24 mouse cellular contexts compared by ENCODE assay signal in the genomic region with DNA sequence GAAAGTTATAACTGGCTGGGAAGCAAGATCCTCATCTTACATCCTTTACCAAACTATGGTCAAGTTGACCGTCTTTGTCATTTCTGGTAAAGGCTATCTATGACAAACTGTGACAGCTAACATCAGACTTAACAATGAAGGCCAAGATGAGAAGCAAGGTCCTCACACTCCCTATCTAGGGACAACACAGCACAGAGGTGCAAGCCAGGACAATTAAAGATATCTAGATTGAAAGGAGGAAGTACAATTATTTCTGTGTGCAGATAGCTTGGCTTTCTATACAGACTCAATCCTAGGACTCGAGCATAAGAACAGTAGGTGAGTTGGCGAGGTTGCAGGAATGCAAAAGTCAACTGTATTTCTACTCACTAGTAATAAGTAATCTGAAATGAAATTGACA. TPM values are rescaled to one million over a fixed set of nuclear protein-coding genes. Genes with fewer than 3 reads are reported as not detected.
DNase-seq lines count a peak whose midpoint lies in the region; ATAC-seq and TF ChIP-seq lines count a peak whose summit lies in the region.
"Had no signal": no experiment of that assay in that cellular context is flagged by ENCODE, and none has a peak within 500 bp of the region (broad histone marks: within the 10 kb centered on the region; RNA-seq: fewer than 3 reads in every experiment).

No protein-coding gene starts in this region.

- H3K27me3 ChIP-seq in G1E (ENCODE audit: insufficient read depth, low read length) (no peaks in the 10 kb centered on the region), MEL (ENCODE audit: control insufficient read depth in 1 of 2, insufficient read depth in 2 of 2, low read length in 2 of 2) (no peaks in the 10 kb centered on the region)
- H3K27me3 ChIP-seq: CH12.LX, Patski had no signal

- peak overlapping the region; percentile 56 for H3K27ac ChIP-seq in MEL (ENCODE audit: control insufficient read depth, low read depth, low read length)

- no peaks in the 10 kb centered on the region for H3K79me2 ChIP-seq in MEL (ENCODE audit: control insufficient read depth, insufficient read depth, low read length, poor library complexity)

- H3K36me3 ChIP-seq in G1E (replicated peaks) (peaks cover 15% of the 10 kb centered on the region), MEL (ENCODE audit: control insufficient read depth in 1 of 2, insufficient read depth in 2 of 2, low read length in 2 of 2) (peaks cover 0 to 22% of the 10 kb centered on the region in 2 experiments; a peak in 2 of 4 replicates)

- TF ChIP-seq EP300 in MEL (IDR thresholded peaks at IDR 0.05; ENCODE audit: low read depth in 1 of 2, low read length in 2 of 2), result peak; percentile 94 to 98

- ATAC-seq in G1E (ENCODE audit: extremely low read depth, insufficient number of reproducible peaks, low FRiP score, poor library complexity, severe bottlenecking), result peak; percentile 58
- 0 out of 2 replicates have a peak, but pooled peaks have one; percentile 15 for ATAC-seq in megakaryocyte-erythroid progenitor cell, adult 5-6 weeks (replicated peaks; ENCODE audit: low FRiP score, low TSS enrichment, poor library complexity, severe bottlenecking)
- ATAC-seq: activated CD4-positive, CD25-positive, alpha-beta regulatory T cell, adult 4 months; CD4-positive, CD25-positive, alpha-beta regulatory T cell, adult 4 months; Patski had no signal

- H3K4me3 ChIP-seq in G1E (ENCODE audit: low read depth, low read length) (no peak overlapping the region), MEL (ENCODE audit: control insufficient read depth in 1 of 2, insufficient read depth in 1 of 2, low read depth in 2 of 2, low read length in 2 of 2) (no peak overlapping the region)

- no peaks in the 10 kb centered on the region for H3K9me3 ChIP-seq in G1E (replicated peaks)
- H3K9me3 ChIP-seq in MEL (replicated peaks; ENCODE audit: insufficient read depth, low read length), result no peaks in the 10 kb centered on the region

- TF ChIP-seq CTCF in G1E (IDR thresholded peaks at IDR 0.05; ENCODE audit: low read depth, low read length) (no peak), MEL (IDR thresholded peaks at IDR 0.05 in 2 of 3, conservative IDR thresholded peaks at IDR 0.05 in 1 of 3; ENCODE audit: control insufficient read depth in 1 of 3, insufficient read depth in 1 of 3, low read depth in 2 of 3, low read length in 3 of 3, poor library complexity in 1 of 3, severe bottlenecking in 1 of 3) (no peak)

- no peak for DNase-seq in G1E (ENCODE audit: low spot score)
- peak; percentile 86 for DNase-seq in MEL (ENCODE audit: low read depth, low spot score)
- DNase-seq in MEL-GATA-1-ER (ENCODE audit: extremely low read depth, low read depth), result peak; percentile 63
- no peak for DNase-seq in ovary, adult 18-20 months (ENCODE audit: low spot score)
- no peak for DNase-seq in frontal cortex, postnatal 10 days (ENCODE audit: low spot score in 2 of 2)
- no peak for DNase-seq in heart, adult 11 months
- no peak for DNase-seq in gastrocnemius, postnatal 36 days
- DNase-seq: adrenal gland, adult 2 months; adrenal gland, adult 8-10 months; adrenal gland, postnatal 10 days; adrenal gland, postnatal 14 days; adrenal gland, postnatal 25 days; adrenal gland, postnatal 36 days; B cell, adult 2 months; cerebellum, adult 11 months; cerebellum, adult 11-12 months; cerebellum, adult 18-20 months; cerebellum, adult 2 months; cerebellum, adult 8-10 months had no signal

- H3K9ac ChIP-seq in MEL (ENCODE audit: control insufficient read depth, low read depth, low read length, poor library complexity, severe bottlenecking), result no peak overlapping the region

- H3K4me1 ChIP-seq in G1E (ENCODE audit: insufficient read depth, low read depth, low read length), result peaks cover 49% of the 10 kb centered on the region
- H3K4me1 ChIP-seq in MEL (ENCODE audit: control insufficient read depth in 1 of 2, insufficient read depth in 2 of 2, low read length in 2 of 2), result peaks cover 20 to 35% of the 10 kb centered on the region in 2 experiments

- intact Hi-C loops in gastrocnemius, postnatal 36 days (cut with DNase I), result loop anchor here (2.0 kb wide), 1 partner anchor 23 kb away; no protein-coding TSS in a partner anchor

- no peak for TF ChIP-seq RAD21 in MEL (IDR thresholded peaks at IDR 0.05; ENCODE audit: low read depth, low read length)

- no peak for TF ChIP-seq POLR2A in MEL (IDR thresholded peaks at IDR 0.05; ENCODE audit: control insufficient read depth in 1 of 2, insufficient read depth in 1 of 2, low read depth in 1 of 2, low read length in 2 of 2, poor library complexity in 1 of 2)

TF ChIP-seq in MEL, 35 proteins besides CTCF, POLR2A, EP300 and RAD21 (continues in another document):
- TF ChIP-seq SMC3 (IDR thresholded peaks at IDR 0.05; ENCODE audit: low read depth, low read length) (peak; percentile 17; the same call in 1 of the 2 replicates), ZNF384 (IDR thresholded peaks at IDR 0.05; ENCODE audit: low read depth, low read length) (0 out of 2 replicates have a peak, but pooled peaks have one; percentile 26), USF1 (IDR thresholded peaks at IDR 0.05; ENCODE audit: low read depth, low read length) (no peak), MXI1 (IDR thresholded peaks at IDR 0.05; ENCODE audit: low read depth, low read length) (peak; percentile 48; the same call in 1 of the 2 replicates), ZC3H11A (IDR thresholded peaks at IDR 0.05; ENCODE audit: low read depth, low read length) (no peak), POLR2AphosphoS5 (IDR thresholded peaks at IDR 0.05; ENCODE audit: borderline replicate concordance, low read depth, low read length) (no peak), CHD2 (IDR thresholded peaks at IDR 0.05; ENCODE audit: low read length) (peak; percentile 28; the same call in 1 of the 2 replicates), CHD1 (IDR thresholded peaks at IDR 0.05; ENCODE audit: low read depth, low read length) (no peak), TBP (IDR thresholded peaks at IDR 0.05; ENCODE audit: low read depth, low read length) (no peak), MAZ (IDR thresholded peaks at IDR 0.05; ENCODE audit: low read depth, low read length) (peak; percentile 51; the same call in 1 of the 2 replicates), MAFK (IDR thresholded peaks at IDR 0.05; ENCODE audit: borderline replicate concordance, low read depth, low read length) (0 out of 2 replicates have a peak, but pooled peaks have one; percentile 41), MYC (IDR thresholded peaks at IDR 0.05; ENCODE audit: low read depth, low read length) (peak; percentile 69; the same call in 1 of the 2 replicates), HCFC1 (IDR thresholded peaks at IDR 0.05; ENCODE audit: low read depth, low read length) (0 out of 2 replicates have a peak, but pooled peaks have one; percentile 20)

RNA-seq across cellular contexts. Expression of gene Pgam2, which starts 2.2 kb away (rescaled TPM):
- 1.6 and 1.8 TPM in 2 replicates for total RNA-seq in G1E (2014; fragmentation: Nextera tagmentation)
- total RNA-seq in G1E (2017), result 0.22 TPM in 1 of 2 replicates, not detected in the other
- polyA plus RNA-seq in G1E (2012), result 1.5 and 2.6 TPM in 2 replicates
- total RNA-seq in MEL (2012; rRNA removed), result 0.33 and 0.58 TPM in 2 replicates
- polyA plus RNA-seq in MEL (2012; ENCODE audit: insufficient read depth in 1 of 2, insufficient read length in 2 of 2, low read depth in 1 of 2, low replicate concordance in 2 of 2, missing spikeins in 1 of 2), result 1 to 10 TPM in 1 of 2 experiments, not detected in 1; 1.8 TPM
- total RNA-seq in megakaryocyte-erythroid progenitor cell, adult 5-6 weeks (2014; fragmentation: Nextera tagmentation), result 0.24 TPM in 1 of 2 replicates, not detected in the other
- total RNA-seq in megakaryocyte-erythroid progenitor cell, adult 5-6 weeks (2017), result not detected in 2 replicates
- total RNA-seq in gastrocnemius, postnatal 36 days (2021), result 1,000 to 10,000 TPM; 3,227 to 4,326 TPM
- total RNA-seq: adrenal gland, adult 2 months; adrenal gland, adult 8-10 months; adrenal gland, postnatal 14 days; adrenal gland, postnatal 25 days; adrenal gland, postnatal 36 days had no signal
- polyA plus RNA-seq: adrenal gland, adult 2 months had no signal

RNA-seq across cellular contexts. Expression of gene Dbnl, which starts 17.4 kb away (rescaled TPM):
- total RNA-seq in G1E (2014; fragmentation: Nextera tagmentation), result 36.4 and 39.3 TPM in 2 replicates
- 89.5 and 107 TPM in 2 replicates for total RNA-seq in G1E (2017)
- 155 and 158 TPM in 2 replicates for polyA plus RNA-seq in G1E (2012)
- total RNA-seq in MEL (2012; rRNA removed), result 73.5 and 76.4 TPM in 2 replicates
- 100 to 1,000 TPM in 1 of 2 experiments, not detected in 1; 149 TPM for polyA plus RNA-seq in MEL (2012; ENCODE audit: insufficient read depth in 1 of 2, insufficient read length in 2 of 2, low read depth in 1 of 2, low replicate concordance in 2 of 2, missing spikeins in 1 of 2)
- 47.1 and 48.7 TPM in 2 replicates for total RNA-seq in megakaryocyte-erythroid progenitor cell, adult 5-6 weeks (2014; fragmentation: Nextera tagmentation)
- 58.7 and 68.5 TPM in 2 replicates for total RNA-seq in megakaryocyte-erythroid progenitor cell, adult 5-6 weeks (2017)
- total RNA-seq in gastrocnemius, postnatal 36 days (2021), result 10 to 100 TPM; 10.7 to 11.2 TPM

RNA-seq across cellular contexts. Expression of gene Polm, which starts 32.1 kb away (rescaled TPM):
- total RNA-seq in G1E (2014; fragmentation: Nextera tagmentation), result 32.1 and 38.3 TPM in 2 replicates
- 15.4 and 16.6 TPM in 2 replicates for total RNA-seq in G1E (2017)
- 38.2 and 48.7 TPM in 2 replicates for polyA plus RNA-seq in G1E (2012)
- 5.4 TPM in 2 replicates for total RNA-seq in MEL (2012; rRNA removed)
- 10 to 100 TPM in 1 of 2 experiments, not detected in 1; 18.3 TPM for polyA plus RNA-seq in MEL (2012; ENCODE audit: insufficient read depth in 1 of 2, insufficient read length in 2 of 2, low read depth in 1 of 2, low replicate concordance in 2 of 2, missing spikeins in 1 of 2)
- total RNA-seq in megakaryocyte-erythroid progenitor cell, adult 5-6 weeks (2014; fragmentation: Nextera tagmentation), result 8.8 and 15.2 TPM in 2 replicates
- 3.6 and 3.9 TPM in 2 replicates for total RNA-seq in megakaryocyte-erythroid progenitor cell, adult 5-6 weeks (2017)
- 1 to 10 TPM; 1.9 to 2.3 TPM for total RNA-seq in gastrocnemius, postnatal 36 days (2021)

RNA-seq across cellular contexts. Expression of gene Urgcp, which starts 43.5 kb away (rescaled TPM):
- total RNA-seq in G1E (2014; fragmentation: Nextera tagmentation) (6.8 and 7.2 TPM in 2 replicates), G1E (2017) (7.9 and 8.2 TPM in 2 replicates), MEL (2012; rRNA removed) (27.8 and 29.2 TPM in 2 replicates)
- polyA plus RNA-seq in G1E (2012) (8.7 and 8.9 TPM in 2 replicates), MEL (2012; ENCODE audit: insufficient read depth in 1 of 2, insufficient read length in 2 of 2, low read depth in 1 of 2, low replicate concordance in 2 of 2, missing spikeins in 1 of 2) (10 to 100 TPM; 19.5 to 34.9 TPM)
- total RNA-seq in megakaryocyte-erythroid progenitor cell, adult 5-6 weeks (2014; fragmentation: Nextera tagmentation), result 6.8 and 12.1 TPM in 2 replicates
- total RNA-seq in megakaryocyte-erythroid progenitor cell, adult 5-6 weeks (2017), result 5.9 and 7.8 TPM in 2 replicates
- 10 to 100 TPM; 39.1 to 40.1 TPM for total RNA-seq in gastrocnemius, postnatal 36 days (2021)

RNA-seq across cellular contexts. Expression of gene Aebp1, which starts 56.0 kb away (rescaled TPM):
- total RNA-seq in G1E (2014; fragmentation: Nextera tagmentation) (not detected in 2 replicates), G1E (2017) (0.17 TPM in 1 of 2 replicates, not detected in the other), MEL (2012; rRNA removed) (not detected in 2 replicates)
- polyA plus RNA-seq in G1E (2012) (not detected in 2 replicates), MEL (2012; ENCODE audit: insufficient read depth in 1 of 2, insufficient read length in 2 of 2, low read depth in 1 of 2, low replicate concordance in 2 of 2, missing spikeins in 1 of 2) (under 1 TPM in 1 of 2 experiments, not detected in 1; 0.10 TPM)
- not detected in 2 replicates for total RNA-seq in megakaryocyte-erythroid progenitor cell, adult 5-6 weeks (2014; fragmentation: Nextera tagmentation)
- not detected in 2 replicates for total RNA-seq in megakaryocyte-erythroid progenitor cell, adult 5-6 weeks (2017)
- 10 to 100 TPM; 28.2 to 55.2 TPM for total RNA-seq in gastrocnemius, postnatal 36 days (2021)

Comparison
In these comparisons a context has a peak if more than half of its experiments do, and no peak if none do; other contexts are left out.
1. DNase-seq: peak in MEL (single experiment) and MEL-GATA-1-ER (single experiment); none in G1E (single experiment), ovary, adult 18-20 months (single experiment), frontal cortex, postnatal 10 days (0 of 2), heart, adult 11 months (single experiment) and gastrocnemius, postnatal 36 days (0 of 2).
2. RNA of gene Pgam2, which starts 2.2 kb away (total RNA-seq): 3,227 to 4,326 TPM in gastrocnemius, postnatal 36 days; 0.22 to 1.8 TPM in G1E, 0.33 to 0.58 TPM in MEL and 0.24 TPM in megakaryocyte-erythroid progenitor cell, adult 5-6 weeks; every median in the first group is over 1,000 times any median in the second.